Mouse (Mus musculus) embryonic fibroblast, embryonic 13.5 days (primary cell): Measurements from ENCODE around the gene Lbhd2.

Source experiments
- CTCF ChIP-seq: IDR thresholded peaks from 2 replicates; pipeline ENCODE4 v1.5.1; 2011; ENCODE audit warnings: mild to moderate bottlenecking, control low read depth, low read length, moderate library complexity, borderline replicate concordance; ENCODE audit not compliant: insufficient read depth
- POLR2A ChIP-seq: IDR thresholded peaks from 2 replicates; pipeline ENCODE4 v1.6.1; 2011; ENCODE audit warnings: low read depth, mild to moderate bottlenecking, control low read depth, low read length, moderate library complexity

DNA sequence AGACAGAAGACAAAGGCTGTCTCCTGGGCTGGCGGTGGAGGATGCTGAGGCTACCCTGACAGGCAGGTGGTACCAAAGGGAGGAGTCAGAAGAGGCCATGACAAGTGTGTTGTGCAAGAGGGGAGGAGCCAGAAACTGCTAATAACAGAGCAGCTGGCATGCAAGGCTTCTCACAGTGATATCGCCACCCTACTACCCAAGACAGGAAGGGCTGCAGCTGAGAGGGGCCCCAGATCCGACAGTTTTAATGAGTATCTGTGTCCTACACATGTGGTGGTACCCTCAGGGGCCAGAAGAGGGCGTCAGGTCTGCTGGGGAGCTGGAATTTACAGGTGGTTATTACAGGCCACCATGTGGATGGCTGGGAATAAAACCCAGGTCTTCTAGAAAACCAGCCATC lies 36.4 kb upstream of the Lbhd2 start:
- no peak for TF ChIP-seq CTCF
- no peak for TF ChIP-seq POLR2A
